Mouse (Mus musculus) 416B (cell line): ENCODE results near the gene Rbms2.
"Not testable (repeated sequence)": the region's sequence is repeated elsewhere in the genome, so short reads cannot be mapped to it uniquely, and the experiment has no call there.

Source experiments
- DNase-seq: peaks from one replicate; pipeline ENCODE4 v3.0.0; 2011; ENCODE audit warnings: low read depth

The Rbms2 gene

GRCm38 (mm10) chr10:128091564-128092505 is 88.3 kb downstream of the Rbms2 start, which contains the start of gene Baz2a:
Gene Baz2a, plus strand, starts transcription at chr10:128091577.
- peak; percentile 90 for DNase-seq

- DNase-seq = peak; percentile 95
Measured at GRCm38 (mm10) chr10:128090651-128091563, 89.2 kb downstream of the Rbms2 start.

- DNase-seq = no peak
Measured at GRCm38 (mm10) chr10:128089842-128090241, 90.3 kb downstream of the Rbms2 start.

- no peak for DNase-seq
Measured at GRCm38 (mm10) chr10:128088181-128088580, 91.9 kb downstream of the Rbms2 start.

- DNase-seq = not testable (repeated sequence)
Measured at GRCm38 (mm10) chr10:128087216-128087615, 92.9 kb downstream of the Rbms2 start.

GRCm38 (mm10) chr10:128086391-128086790 is 93.7 kb downstream of the Rbms2 start:
- DNase-seq = peak; percentile 64

GRCm38 (mm10) chr10:128084160-128084559 is 95.9 kb downstream of the Rbms2 start:
- DNase-seq = peak; percentile 41

- DNase-seq = no peak
Measured at GRCm38 (mm10) chr10:128083688-128084087, 96.4 kb downstream of the Rbms2 start.

GRCm38 (mm10) chr10:128082880-128083421 is 97.1 kb downstream of the Rbms2 start, which contains the start of gene Atp5b:
Gene Atp5b, plus strand, starts transcription at chr10:128083273.
- DNase-seq = peak; percentile 100

- DNase-seq = no peak
Measured at GRCm38 (mm10) chr10:128082477-128082808, 97.7 kb downstream of the Rbms2 start.

- peak; percentile 47 for DNase-seq
Measured at GRCm38 (mm10) chr10:128081807-128082476, 98.2 kb downstream of the Rbms2 start.
